Mouse (Mus musculus): ENCODE data around the gene Mgat3.
A peak's percentile ranks its signal among the peaks of the same experiment; 100 is the strongest.

Mgat3 gene

DNA sequence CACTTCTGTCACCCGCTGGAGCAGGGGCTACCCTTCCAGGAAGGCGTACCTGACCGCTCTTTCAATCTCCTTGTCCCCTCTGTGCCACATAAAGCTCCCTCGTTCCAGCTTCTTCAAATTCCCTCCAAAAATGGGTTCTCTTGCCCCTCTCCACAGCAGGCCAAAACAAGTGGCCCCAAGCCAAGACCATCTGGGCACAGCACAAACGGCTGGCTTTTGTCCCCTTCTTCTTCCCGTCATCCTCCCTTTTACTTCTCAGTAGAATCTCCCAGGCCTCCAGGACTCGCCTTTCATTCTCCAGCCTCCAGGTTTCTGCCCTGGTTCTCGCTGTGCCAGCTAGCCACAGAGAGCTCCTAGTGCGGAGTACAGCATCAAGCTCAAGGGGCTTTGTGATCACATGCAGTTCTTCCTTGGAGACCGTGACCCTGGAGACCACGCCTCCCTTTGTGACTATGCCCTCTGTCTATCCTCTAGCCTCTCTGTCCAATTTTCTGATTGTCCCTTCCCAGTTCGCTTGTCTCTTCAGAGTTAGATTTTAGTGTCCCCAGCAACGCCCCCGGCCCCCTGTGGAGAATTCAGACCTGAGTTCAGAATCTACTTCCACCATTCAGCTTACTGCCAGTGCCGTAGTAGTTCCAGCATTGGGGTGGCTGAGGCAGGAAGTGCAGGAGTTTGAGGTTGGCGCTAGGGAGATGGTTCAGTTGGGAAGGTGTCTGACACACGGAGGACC is 54.7 kb downstream of the Mgat3 start:
- no peak for DNase-seq

DNA sequence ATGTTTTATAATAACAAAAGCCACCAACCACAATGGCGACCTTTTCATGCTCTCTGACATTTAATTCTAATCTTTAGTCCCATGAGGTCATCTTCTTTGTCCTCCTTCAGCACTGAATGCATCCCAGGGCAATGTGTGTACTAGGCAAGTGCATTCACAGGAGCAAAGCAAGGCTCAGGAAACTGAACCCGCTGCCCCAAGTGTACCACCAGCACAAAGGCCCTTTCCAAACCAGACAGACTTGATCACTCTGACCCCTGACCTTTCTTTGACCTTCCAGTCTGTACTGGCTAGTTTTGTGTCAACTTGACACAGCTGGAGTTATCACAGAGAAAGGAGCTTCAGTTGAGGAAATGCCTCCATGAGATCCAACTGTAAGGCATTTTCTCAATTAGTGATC is 58.8 kb downstream of the Mgat3 start:
- DNase-seq = no peak

DNA sequence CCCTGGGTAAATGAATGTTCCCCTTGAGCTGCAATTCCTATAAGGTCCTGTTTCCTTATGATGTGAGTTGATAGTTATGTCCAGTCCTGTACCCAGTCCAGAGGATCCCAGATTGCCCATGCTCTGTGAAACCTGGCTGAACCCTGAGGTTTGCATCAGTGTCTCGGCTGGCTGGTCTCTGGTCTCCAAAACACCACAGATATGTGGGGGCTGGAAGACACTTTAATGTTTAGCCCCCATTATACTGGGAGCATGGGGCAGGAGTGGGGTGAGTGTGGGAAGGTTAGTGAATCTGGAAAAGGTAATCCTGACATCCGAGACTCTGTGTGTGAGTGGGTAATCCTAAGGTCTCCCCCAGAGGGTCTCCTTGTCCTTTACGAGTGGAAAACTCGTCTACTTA is 59.5 kb downstream of the Mgat3 start:
- DNase-seq = no peak

DNA sequence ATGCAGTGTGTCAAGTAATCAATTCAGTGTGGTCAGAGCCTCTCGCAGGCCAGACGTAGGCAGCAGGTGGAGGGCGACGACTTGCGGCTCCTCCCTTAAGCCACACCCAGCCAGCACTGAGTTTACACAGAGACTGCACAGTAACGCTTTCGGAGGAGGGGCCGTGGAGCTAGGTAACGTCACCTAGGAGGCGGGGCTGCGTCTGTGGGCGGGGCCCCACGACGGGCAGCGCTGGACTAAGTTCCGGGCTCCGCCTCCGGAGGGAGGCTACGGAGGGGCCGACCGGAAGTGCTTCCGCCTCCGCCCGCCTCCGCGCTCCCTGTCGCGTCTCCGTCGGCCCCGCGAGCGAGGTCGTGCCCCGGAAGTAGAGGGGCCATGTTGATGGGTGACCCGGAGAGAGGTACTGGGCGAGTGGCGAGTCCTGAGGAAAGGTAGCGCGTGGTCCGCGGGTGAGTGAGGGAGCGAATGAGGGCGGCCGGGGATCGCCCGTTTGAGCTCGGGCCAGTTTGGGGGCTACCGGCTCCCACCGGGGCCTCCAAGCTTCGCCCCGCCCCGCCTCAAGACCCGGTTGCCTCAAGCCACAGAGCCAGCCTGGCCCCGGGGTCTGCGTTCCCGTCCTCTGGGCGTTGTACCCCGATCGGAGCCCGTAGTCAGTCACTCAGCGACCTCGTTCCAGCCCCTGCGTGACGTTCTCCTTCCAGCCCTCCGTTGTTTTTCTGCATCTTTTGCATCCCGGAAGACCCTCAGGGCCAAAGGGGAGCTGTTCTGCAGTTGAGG is 60.4 kb downstream of the Mgat3 start, which contains the start of gene Mief1:
TSS of gene Mief1 (plus strand) at position 286 of the 777 bp plus-strand sequence.
- DNase-seq = peak; percentile 100

DNA sequence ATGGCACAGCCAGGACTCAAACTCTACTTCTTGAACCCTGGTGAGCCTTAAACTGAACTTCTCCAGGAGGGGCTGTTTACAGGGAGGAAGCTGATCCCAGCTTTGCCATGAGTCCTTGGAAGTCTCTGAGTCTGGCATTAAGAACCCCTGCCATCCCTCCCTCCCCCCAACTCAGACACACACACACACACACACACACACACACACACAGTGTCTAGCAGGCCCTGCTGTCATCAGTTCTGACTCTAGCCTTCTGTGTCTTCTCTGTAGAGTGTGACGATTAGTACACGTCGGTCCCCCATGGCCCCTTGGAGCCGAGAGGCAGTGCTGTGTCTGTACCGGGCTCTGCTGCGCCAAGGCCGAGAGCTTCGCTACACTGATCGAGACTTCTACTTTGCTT is 62.0 kb downstream of the Mgat3 start, which contains the start of gene AC140267.1:
TSS of gene AC140267.1 (plus strand) at position 301 of the 400 bp plus-strand sequence.
- no peak for DNase-seq

DNA sequence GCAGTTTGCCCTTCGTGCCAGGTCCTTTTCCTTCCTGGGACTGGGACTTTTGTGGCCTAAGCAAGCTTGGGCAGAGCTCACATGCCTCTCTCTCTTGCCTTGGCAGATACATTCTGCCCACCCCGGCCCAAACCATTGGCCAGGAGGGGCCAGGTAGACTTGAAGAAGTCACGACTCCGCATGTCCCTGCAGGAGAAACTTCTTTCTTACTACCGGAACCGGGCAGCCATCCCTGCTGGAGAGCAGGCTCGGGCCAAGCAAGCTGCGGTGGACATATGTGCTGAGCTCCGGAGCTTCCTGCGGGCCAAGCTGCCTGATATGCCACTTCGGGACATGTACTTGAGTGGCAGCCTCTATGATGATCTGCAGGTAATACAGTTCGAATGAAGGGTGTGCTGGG is 74.6 kb downstream of the Mgat3 start:
- DNase-seq = no peak

DNA sequence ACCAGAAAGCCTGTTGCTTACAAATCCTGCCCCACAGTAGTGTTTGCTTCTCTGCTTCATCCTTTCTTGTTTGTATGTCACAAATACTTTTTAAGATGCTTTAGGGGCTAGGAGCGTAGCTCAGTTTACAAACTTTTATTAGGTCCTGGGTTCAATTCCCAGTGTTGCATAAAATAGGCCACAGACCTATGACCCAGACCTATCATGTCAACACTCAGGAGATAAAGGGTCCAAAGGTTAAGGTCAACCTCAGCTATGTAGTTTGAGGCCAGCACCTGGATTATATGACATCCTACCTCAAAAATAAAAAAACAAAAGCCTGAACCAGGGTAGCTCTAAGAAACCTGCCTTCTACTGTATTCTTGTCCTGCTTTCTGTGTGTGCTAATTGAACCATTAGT is 75.1 kb downstream of the Mgat3 start:
- DNase-seq = no peak

DNA sequence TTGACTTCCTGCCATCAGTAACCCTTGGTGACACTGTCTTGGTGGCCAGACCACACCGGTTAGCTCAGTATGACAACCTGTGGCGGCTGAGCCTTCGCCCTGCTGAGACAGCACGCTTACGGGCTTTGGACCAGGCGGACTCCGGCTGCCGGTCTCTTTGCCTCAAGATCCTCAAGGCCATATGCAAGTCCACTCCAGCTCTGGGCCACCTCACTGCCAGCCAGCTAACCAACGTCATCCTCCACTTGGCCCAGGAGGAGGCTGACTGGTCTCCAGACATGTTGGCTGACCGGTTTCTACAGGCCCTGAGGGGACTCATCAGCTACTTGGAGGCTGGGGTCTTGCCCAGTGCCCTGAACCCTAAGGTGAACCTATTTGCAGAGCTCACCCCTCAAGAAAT is 76.2 kb downstream of the Mgat3 start:
- no peak for DNase-seq

DNA sequence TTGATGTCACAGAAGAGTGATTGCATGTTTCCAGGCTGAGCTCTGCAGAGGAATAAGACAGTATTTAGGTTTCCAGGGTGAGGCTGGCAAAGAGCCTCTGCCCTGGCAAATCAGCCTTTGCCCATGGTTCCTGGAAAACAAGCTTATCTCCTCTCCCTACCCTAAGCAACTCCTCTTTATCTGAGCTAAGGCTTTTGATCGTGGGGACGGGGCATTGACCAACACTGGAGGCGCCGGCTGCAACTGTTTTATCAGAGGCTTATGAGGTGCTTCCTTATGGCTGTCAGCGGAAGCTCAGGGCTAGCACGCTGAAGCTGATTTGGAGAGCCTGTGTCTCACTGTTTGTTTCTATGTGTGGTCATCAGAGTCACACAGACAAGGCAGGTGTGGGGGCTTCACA is 77.1 kb downstream of the Mgat3 start:
- DNase-seq = no peak

DNA sequence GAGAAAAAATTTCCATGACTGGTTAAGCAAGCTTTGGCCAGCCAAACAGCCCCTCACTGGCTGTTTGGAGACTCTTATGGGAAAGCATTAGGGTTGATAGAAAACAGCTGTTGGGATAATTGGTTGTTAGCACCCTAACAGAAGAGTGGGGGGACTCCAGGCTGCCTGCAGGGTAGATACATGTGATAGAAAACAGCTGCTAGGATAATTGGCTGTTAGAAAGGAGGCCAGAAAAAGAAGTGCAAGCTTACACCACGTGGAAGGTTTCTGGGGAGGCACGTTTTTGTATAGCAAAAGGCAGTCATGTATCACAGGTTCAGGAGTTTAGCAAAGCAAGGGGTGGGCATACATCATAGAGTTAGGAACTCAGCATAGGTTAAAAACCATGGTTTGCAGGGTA is 80.0 kb downstream of the Mgat3 start:
- no peak for DNase-seq

DNA sequence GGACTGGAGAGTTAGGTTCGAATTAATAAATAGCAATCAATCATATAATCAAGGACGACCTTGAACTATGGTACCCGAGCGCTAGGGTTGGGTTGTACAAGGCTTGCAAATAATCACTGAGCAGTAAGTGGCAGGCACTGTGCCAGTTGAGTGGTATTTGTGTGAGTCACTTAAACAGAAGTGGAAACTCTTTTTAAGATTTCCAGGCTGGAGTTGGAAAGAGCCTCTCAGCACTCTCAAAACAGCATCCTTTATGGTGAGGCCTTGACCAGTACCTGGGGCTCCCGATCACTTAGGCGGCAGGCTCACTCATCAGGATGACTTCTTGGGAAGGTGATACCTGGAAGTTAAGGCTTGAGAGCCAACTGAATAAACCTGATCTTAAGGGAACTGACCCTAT is 80.7 kb downstream of the Mgat3 start:
- no peak for DNase-seq

DNA sequence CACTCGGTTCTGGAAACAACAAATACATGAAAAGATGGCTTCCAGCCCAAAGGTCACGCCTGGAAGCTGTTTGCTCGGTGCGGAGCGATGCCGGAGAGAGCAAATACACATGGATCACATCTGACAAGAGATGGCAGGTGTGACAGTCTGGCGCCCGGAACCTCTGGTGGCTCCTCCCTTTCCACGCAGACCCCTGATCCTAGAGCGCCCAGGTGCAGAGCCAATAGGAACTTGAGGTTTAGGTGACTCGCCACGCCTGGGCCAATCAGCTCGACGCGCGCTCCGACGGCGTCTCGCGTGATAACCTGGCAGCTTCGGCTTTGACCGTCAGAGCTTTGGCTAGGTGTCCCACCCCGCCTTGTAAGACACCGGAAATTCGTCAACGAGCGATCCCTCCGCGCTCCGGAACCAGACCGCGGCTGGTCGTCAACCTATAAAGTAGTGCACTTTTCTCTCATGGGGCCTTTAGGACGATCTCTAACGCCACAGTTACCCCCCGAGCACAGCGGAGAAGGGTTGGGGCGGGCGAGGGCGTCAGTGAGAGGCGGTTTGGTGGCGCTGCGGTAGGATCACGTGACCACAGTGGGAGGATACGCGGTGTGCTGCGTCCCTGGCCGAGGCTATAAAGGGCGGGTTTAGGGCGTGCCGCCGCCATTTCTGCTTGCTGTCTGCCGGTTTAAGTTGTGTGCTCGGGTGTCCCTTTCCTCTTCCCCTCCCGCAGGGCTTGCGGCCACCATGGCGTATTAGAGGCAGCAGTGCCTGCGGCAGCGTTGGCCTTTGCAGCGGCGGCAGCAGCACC is 81.5 kb downstream of the Mgat3 start, which contains the start of gene Atf4:
TSS of gene Atf4 (plus strand) at position 338 of the 799 bp plus-strand sequence.
- DNase-seq = peak; percentile 96

DNA sequence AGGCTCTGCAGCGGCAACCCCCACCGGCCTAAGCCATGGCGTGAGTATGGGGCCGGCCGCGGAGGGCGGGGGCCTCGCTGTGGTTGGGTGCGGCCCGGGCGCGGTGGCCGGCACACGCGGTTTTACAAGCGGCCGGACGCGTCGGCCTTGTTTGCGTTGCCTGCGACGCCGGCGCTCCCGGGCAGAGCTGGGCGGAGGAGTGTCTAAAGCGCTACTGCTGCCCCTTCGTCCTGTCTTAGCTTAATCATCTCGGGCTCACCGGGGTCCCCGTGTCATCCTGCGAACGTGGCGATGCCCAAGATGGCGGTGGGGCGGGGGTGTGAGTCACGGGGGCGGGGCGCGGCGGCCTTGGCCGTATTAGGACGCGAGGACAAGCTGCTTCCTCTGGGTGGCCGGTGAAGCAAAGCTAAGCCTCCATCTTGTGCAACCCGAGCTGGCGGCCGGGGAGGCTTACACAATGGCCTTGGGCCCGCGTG is 82.2 kb downstream of the Mgat3 start:
- peak; percentile 87 to 88 for DNase-seq

DNA sequence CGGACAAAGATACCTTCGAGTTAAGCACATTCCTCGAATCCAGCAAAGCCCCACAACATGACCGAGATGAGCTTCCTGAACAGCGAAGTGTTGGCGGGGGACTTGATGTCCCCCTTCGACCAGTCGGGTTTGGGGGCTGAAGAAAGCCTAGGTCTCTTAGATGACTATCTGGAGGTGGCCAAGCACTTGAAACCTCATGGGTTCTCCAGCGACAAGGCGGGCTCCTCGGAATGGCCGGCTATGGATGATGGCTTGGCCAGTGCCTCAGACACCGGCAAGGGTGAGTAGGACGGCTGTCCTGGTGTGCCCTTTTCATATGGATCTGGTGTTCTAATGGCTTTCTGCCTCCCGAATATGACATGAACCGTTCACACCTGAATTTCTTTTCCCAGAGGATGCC is 82.7 kb downstream of the Mgat3 start:
- DNase-seq = no peak

DNA sequence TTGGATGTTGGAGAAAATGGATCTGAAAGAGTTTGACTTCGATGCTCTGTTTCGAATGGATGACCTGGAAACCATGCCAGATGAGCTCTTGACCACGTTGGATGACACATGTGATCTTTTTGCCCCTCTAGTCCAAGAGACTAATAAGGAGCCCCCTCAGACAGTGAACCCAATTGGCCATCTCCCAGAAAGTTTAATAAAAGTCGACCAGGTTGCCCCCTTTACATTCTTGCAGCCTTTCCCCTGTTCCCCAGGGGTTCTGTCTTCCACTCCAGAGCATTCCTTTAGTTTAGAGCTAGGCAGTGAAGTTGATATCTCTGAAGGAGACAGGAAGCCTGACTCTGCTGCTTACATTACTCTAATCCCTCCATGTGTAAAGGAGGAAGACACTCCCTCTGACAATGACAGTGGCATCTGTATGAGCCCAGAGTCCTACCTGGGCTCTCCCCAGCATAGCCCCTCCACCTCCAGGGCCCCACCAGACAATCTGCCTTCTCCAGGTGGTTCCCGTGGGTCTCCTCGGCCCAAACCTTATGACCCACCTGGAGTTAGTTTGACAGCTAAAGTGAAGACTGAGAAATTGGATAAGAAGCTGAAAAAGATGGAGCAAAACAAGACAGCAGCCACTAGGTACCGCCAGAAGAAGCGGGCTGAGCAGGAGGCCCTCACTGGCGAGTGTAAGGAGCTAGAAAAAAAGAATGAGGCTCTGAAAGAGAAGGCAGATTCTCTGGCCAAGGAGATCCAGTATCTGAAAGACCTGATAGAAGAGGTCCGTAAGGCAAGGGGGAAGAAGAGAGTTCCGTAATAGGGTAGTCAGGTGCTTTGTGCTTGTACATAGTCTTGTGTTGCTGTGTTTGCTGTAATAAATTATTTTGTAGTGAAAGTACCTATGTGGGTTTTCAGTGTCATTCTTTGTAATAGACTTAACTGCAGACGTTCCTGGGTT is 83.4 kb downstream of the Mgat3 start:
- DNase-seq = peak; percentile 40

DNA sequence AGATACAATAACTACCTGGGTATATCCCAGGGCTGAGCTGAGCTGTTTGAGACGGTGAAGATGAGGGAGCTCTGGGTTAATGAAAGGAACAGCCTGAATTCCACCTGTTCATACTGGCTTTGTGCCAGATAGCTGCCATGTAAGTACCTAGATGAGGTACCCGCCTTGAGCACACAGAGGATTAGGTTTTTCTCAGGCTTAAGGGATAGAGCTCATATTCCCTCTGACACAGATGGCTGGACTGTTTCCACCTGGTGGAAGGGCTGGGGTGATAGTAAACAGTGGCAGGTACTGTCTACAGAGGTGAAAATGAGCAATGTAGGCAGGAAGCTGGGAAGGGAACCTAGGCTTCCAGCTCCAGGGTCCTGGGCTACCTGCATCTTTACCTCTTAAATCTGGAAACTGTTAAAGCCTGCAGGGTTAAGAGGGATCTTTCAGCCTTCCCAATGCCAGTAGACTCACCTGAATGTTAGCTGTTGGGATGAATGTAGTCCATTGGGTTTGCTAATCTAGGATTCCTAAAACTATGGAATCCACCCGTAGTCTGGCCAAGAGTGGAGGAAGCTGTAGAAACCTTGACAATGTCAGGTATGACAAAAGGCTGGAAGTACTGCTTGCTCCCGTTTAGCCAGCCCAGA is 84.2 kb downstream of the Mgat3 start:
- peak; percentile 39 to 43 for DNase-seq

DNA sequence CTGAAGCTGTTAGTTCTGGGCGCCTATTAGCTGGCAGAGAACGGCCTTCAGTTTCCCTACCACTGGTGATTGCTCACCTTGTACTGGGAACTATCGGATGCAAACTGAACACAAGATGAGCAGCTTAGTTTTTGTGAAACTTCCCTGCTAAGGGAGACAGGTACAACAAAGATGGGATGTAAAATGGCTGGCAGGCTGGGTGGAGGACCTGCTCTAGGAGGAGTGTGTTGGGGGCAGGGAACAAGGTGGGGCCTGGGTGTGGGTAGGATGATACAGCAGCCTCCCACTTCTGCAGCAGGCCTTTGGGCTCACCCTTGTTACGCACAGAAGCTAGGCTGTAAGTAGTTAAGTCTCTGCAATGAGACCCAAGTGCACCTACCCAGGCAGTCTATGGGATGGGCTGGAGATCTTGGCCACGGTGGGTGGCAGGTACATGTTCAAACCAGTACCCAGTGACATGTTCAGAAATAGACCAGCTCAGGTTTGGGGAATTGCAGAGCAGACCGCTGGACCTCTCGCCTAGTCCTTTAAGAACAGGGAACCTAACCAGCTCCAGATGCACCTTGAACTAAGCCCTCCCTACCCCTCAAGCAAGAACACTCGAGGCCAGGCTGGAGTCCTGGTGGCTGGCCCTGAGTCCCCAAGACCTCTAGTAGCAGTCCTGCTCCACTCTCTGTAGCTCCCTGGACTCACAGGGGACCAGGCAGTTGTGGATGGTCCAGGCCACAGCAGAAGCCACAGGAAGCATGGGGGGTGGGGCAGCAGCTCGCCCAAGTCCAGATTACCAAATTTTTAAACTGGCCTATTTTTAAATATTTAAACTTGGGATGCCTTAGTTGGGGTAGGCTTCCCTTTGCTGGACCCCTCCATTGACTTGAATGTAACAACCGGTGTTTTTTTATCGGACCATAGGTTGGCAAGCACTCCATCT is 85.0 kb downstream of the Mgat3 start:
- DNase-seq = peak; percentile 31 to 37

DNA sequence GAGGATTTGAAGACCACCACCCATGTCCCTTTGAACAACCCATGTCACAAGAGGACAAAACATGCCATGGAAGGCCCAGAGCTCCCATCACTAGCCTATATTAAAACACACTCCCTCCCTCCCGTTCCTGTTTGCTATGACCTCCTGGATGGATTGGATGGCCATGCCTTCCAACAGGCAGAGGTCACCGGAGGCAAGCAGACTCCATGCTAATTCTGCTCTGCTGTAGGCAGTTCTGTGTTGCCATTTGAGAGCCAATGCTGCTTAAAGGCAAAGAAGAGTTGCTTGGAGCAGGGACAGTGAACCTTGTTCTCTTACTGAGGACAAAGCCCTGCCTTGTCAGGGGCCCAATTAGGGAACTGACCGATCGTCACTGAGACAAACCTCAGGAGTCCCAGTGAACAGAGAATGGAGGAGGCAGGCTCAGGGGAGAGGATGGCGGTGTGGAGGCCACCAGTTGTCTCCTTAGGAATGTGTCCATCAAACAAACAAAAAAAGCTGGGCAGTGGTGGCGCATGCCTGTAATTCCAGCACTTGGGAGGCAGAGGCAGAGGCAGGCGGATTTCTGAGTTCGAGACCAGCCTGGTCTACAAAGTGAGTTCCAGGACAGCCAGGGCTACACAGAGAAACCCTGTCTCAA is 86.0 kb downstream of the Mgat3 start:
- no peak for DNase-seq

DNA sequence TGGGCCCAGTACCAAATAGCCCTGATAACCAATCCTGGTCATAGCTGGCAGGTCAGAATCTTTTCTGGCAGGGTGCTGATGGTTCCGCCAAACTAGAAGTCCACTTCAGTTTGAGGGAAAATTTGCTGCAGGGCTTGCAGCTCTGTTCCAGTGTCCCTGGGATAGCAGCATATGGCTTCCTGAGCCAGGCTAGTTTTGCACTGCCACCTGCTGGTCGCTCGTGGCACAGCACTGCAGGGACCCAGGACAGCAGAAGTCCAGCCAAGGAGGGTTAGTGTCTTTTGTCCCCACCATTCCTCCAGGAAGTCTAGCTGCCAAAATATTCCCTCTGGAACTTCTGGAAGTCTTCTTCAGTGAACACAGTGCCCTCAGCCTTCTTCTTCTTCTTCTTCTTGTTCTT is 87.2 kb downstream of the Mgat3 start:
- DNase-seq = peak; percentile 85 to 86

DNA sequence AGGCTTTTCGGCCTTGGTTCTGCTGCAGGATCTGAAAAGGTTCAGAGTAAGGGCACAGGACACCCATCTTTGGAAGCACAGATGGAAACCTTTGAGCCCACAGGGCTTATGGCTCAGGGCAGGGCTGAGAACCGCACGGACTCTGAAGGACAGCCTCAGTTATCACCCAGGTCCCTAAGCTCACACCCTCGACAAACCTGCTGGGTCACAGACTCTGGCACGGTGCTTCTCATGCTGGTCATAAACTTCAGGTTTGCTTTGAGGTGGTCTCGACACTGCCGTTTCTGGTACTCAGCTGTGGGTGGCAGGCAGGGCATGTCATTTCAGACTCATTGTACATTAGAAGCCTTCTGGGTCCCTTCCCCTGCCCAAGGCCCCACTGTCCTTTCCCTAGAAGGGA is 87.6 kb downstream of the Mgat3 start:
- no peak for DNase-seq
